ENCODE assay signal across 28 mouse cellular contexts in the genomic region with DNA sequence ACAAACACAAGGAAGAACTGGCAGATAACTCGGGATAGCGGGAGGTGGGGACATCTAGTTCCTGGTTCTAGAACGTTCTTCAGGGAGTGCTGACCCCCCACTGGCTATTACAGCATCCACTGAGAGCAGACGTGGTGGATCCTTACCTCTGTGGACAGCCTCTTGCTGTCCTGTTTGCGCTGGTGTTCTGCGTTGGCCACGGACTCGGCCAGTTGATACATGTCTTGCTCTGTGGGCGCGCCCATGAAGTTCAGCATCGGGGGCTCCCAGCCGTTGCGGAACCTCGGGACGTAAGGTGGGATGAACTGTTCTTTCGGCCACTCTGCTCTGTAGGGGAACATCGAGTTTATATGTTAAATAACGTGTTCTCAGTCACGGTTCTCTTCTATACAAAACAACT.
"Had no signal": no experiment of that assay in that cellular context is flagged by ENCODE, and none has a peak within 500 bp of the region (broad histone marks: within the 10 kb centered on the region; RNA-seq: fewer than 3 reads in every experiment).

No protein-coding gene starts in this region.

- H3K4me3 ChIP-seq: embryonic facial prominence, embryonic 10.5 days; embryonic facial prominence, embryonic 12.5 days; embryonic facial prominence, embryonic 13.5 days; embryonic facial prominence, embryonic 15.5 days; erythroblast, embryonic 14.5 days; forebrain, embryonic 10.5 days; forebrain, embryonic 12.5 days; forebrain, embryonic 13.5 days; forebrain, embryonic 15.5 days; gastrocnemius, adult 2 months; heart, adult 2 months had no signal

- H3K27me3 ChIP-seq: embryonic facial prominence, embryonic 12.5 days; embryonic facial prominence, embryonic 13.5 days; embryonic facial prominence, embryonic 15.5 days; forebrain, embryonic 12.5 days; forebrain, embryonic 13.5 days; forebrain, embryonic 15.5 days had no signal

- H3K9ac ChIP-seq: embryonic facial prominence, embryonic 12.5 days; embryonic facial prominence, embryonic 13.5 days; embryonic facial prominence, embryonic 15.5 days; forebrain, embryonic 12.5 days; forebrain, embryonic 13.5 days; forebrain, embryonic 15.5 days; forebrain, postnatal 0 days had no signal

- DNase-seq: cerebellum, adult 2 months; cerebellum, adult 8-10 months; cerebellum, adult 9-10 months; cerebellum, adult 9-11 months; cerebellum, postnatal 10 days; cerebellum, postnatal 14 days; cerebellum, postnatal 25 days; cerebellum, postnatal 36 days; embryo, embryonic 11 days; forebrain, postnatal 0 days; gastrocnemius, adult 2 months; gastrocnemius, postnatal 10 days; gastrocnemius, postnatal 14 days; gastrocnemius, postnatal 25 days; gastrocnemius, postnatal 36 days; heart, adult 18-20 months had no signal

- ATAC-seq: forebrain, embryonic 13.5 days; forebrain, embryonic 14.5 days; forebrain, embryonic 15.5 days; forebrain, embryonic 16.5 days; forebrain, postnatal 0 days had no signal

- H3K4me1 ChIP-seq: embryonic facial prominence, embryonic 10.5 days; embryonic facial prominence, embryonic 12.5 days; embryonic facial prominence, embryonic 13.5 days; embryonic facial prominence, embryonic 15.5 days; forebrain, embryonic 10.5 days; forebrain, embryonic 12.5 days; forebrain, embryonic 13.5 days; forebrain, embryonic 15.5 days had no signal

- H3K9me3 ChIP-seq: embryonic facial prominence, embryonic 10.5 days; embryonic facial prominence, embryonic 12.5 days; embryonic facial prominence, embryonic 13.5 days; embryonic facial prominence, embryonic 15.5 days; forebrain, embryonic 10.5 days; forebrain, embryonic 12.5 days; forebrain, embryonic 13.5 days; forebrain, embryonic 15.5 days had no signal

- H3K27ac ChIP-seq: embryonic facial prominence, embryonic 10.5 days; embryonic facial prominence, embryonic 12.5 days; embryonic facial prominence, embryonic 13.5 days; embryonic facial prominence, embryonic 15.5 days; forebrain, embryonic 10.5 days; forebrain, embryonic 12.5 days; forebrain, embryonic 13.5 days; forebrain, embryonic 15.5 days; gastrocnemius, adult 2 months; heart, adult 2 months had no signal

- H3K36me3 ChIP-seq: embryonic facial prominence, embryonic 10.5 days; forebrain, embryonic 10.5 days; forebrain, embryonic 12.5 days; forebrain, embryonic 15.5 days had no signal

- H3K4me2 ChIP-seq: embryonic facial prominence, embryonic 12.5 days; embryonic facial prominence, embryonic 13.5 days; embryonic facial prominence, embryonic 15.5 days; forebrain, embryonic 12.5 days; forebrain, embryonic 13.5 days; forebrain, embryonic 15.5 days had no signal
